Mouse (Mus musculus): ENCODE measurements around the gene Slit3. TPM values are rescaled to one million over a fixed set of nuclear protein-coding genes. Genes with fewer than 3 reads are reported as not detected.

Gene Slit3
- polyA plus RNA-seq, 1 experiment from 2014 or later: 4.5 TPM

DNA sequence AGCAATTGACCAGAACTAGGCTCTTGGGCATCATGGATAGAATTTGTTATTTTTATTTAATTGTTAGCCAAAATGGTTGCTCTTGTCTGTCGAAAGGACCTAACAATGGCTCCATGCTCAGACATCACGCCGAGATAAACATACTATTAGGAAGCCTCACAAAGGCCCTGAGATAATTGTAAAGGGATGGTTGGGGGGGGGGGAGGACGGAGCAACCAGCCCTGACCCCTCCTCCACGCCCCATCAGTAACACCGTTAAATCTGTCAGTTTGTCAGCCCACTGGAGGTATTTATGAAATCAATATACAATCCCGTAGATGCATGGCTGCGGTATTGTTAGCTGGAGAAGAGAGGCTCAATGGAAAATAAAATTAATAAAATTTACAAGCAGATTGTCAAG, 383.9 kb downstream of the Slit3 start:
- peaks cover 2% of the 10 kb centered on the region for H3K4me1 ChIP-seq (ENCODE audit: control insufficient read depth, insufficient read depth, low read length)
- H3K27ac ChIP-seq (ENCODE audit: low read length): no peak overlapping the region
- no peak overlapping the region for H3K9ac ChIP-seq (ENCODE audit: low read depth, low read length)
- no peaks in the 10 kb centered on the region for H3K9me3 ChIP-seq (replicated peaks; ENCODE audit: control insufficient read depth, low read length, poor library complexity, severe bottlenecking)
- H3K4me2 ChIP-seq (ENCODE audit: low read length): no peak overlapping the region
- WGBS: 34% methylated on average over 8 of the region's 8 CpGs
- H3K27me3 ChIP-seq (ENCODE audit: control insufficient read depth, insufficient read depth, low read depth, low read length): peaks cover 9% of the 10 kb centered on the region
- H3K4me3 ChIP-seq (ENCODE audit: low read depth, low read length): no peak overlapping the region
- ATAC-seq: no peak
- H3K36me3 ChIP-seq (ENCODE audit: control insufficient read depth, insufficient read depth, low read length): no peaks in the 10 kb centered on the region

DNA sequence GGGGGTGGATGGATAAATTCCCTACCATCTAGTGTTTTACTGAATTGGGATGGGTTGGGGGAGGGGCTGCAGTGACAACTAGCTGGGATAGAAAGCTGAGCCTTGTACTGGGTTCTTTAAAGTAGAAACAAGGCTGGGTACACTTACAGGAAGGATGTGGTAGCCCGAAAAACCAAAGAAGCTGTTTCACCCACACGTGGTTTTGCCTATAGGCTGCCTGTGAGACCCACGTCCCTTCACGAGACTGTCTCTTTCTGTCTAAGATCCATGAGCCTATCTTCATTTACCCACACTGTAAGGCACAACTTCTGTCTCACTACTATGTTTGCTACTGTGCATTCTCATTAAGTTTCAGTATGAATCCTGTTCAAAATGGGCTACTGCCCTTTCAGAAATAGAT, 384.3 kb downstream of the Slit3 start:
- peaks cover 2% of the 10 kb centered on the region for H3K4me1 ChIP-seq (ENCODE audit: control insufficient read depth, insufficient read depth, low read length)
- H3K4me2 ChIP-seq (ENCODE audit: low read length): no peak overlapping the region
- H3K27ac ChIP-seq (ENCODE audit: low read length): no peak overlapping the region
- ATAC-seq: no peak
- 51% methylated on average over 4 of the region's 4 CpGs for WGBS
- peaks cover 9% of the 10 kb centered on the region for H3K27me3 ChIP-seq (ENCODE audit: control insufficient read depth, insufficient read depth, low read depth, low read length)
- no peaks in the 10 kb centered on the region for H3K9me3 ChIP-seq (replicated peaks; ENCODE audit: control insufficient read depth, low read length, poor library complexity, severe bottlenecking)
- H3K36me3 ChIP-seq (ENCODE audit: control insufficient read depth, insufficient read depth, low read length): no peaks in the 10 kb centered on the region
- H3K4me3 ChIP-seq (ENCODE audit: low read depth, low read length): no peak overlapping the region
- H3K9ac ChIP-seq (ENCODE audit: low read depth, low read length): no peak overlapping the region

- Histone ChIP-seq H3K4me3 (ENCODE audit: low read depth, low read length) (no peak overlapping the region), H3K27me3 (ENCODE audit: control insufficient read depth, insufficient read depth, low read depth, low read length) (peaks cover 9% of the 10 kb centered on the region), H3K4me2 (ENCODE audit: low read length) (no peak overlapping the region), H3K9ac (ENCODE audit: low read depth, low read length) (no peak overlapping the region), H3K36me3 (ENCODE audit: control insufficient read depth, insufficient read depth, low read length) (no peaks in the 10 kb centered on the region), H3K27ac (ENCODE audit: low read length) (no peak overlapping the region), H3K9me3 (replicated peaks; ENCODE audit: control insufficient read depth, low read length, poor library complexity, severe bottlenecking) (no peaks in the 10 kb centered on the region), H3K4me1 (ENCODE audit: control insufficient read depth, insufficient read depth, low read length) (peaks cover 2% of the 10 kb centered on the region)
- no peak for ATAC-seq
- 24% methylated on average over 9 of the region's 9 CpGs for WGBS
Measured at GRCm38 (mm10) chr11:35505817-35506216, 384.8 kb downstream of the Slit3 start.

DNA sequence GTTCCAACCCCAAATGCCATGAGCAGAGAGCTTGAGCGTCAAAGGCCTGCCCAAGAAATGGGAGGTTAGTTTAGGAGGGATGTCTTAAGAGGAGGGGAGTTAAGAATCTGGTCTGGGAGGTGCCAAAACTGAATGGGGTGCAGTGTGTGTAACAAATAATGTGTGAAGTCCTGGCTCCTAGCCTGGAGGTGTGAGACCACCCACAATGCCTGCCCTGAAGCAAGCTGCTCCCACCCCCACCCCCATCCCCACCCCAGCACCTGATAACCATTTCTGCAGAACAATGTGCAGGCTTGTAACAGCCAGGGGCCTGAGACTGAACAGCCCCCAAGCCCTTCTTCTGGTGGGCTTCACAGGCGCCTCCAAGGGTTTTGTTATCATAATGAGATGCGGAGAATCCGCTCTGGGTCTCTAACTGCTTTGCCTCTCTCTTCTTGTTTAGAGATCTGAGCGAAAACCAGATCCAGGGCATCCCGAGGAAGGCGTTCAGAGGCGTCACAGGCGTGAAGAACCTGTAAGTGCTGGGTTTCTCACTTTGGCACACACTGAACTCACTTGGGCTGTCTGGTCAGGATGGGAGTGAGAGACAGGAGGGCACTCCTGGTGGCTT, 386.9 kb downstream of the Slit3 start:
- no peak overlapping the region for H3K4me3 ChIP-seq (ENCODE audit: low read depth, low read length)
- no peak overlapping the region for H3K9ac ChIP-seq (ENCODE audit: low read depth, low read length)
- H3K4me2 ChIP-seq (ENCODE audit: low read length): no peak overlapping the region
- no peaks in the 10 kb centered on the region; the same call in 1 of the 2 replicates for H3K4me1 ChIP-seq (ENCODE audit: control insufficient read depth, insufficient read depth, low read length)
- H3K9me3 ChIP-seq (replicated peaks; ENCODE audit: control insufficient read depth, low read length, poor library complexity, severe bottlenecking): no peaks in the 10 kb centered on the region
- H3K27me3 ChIP-seq (ENCODE audit: control insufficient read depth, insufficient read depth, low read depth, low read length): peaks cover 9% of the 10 kb centered on the region
- H3K27ac ChIP-seq (ENCODE audit: low read length): no peak overlapping the region
- H3K36me3 ChIP-seq (ENCODE audit: control insufficient read depth, insufficient read depth, low read length): no peaks in the 10 kb centered on the region
- WGBS: 26% methylated on average over 9 of the region's 9 CpGs
- no peak for ATAC-seq

DNA sequence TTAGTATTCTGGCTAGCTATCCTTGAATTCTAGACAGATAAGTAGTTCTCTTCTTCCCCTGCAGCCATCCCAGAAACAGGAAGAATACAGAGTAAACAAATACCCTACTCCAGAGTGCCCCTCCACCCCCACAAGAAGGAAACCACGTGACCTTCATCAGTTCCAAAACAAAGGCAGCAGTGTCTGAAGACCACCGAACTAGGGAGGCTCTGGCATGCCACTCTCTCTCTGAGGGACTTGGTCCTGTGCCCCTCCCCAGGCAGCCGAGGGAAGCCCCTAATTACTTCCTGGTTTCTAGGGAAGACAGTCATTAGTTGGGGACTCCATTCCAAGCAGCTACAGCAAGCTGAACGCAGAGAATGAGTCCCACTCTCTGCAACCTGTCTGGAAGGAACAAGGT, 391.7 kb downstream of the Slit3 start:
- peaks cover 7% of the 10 kb centered on the region; the same call in 1 of the 2 replicates for H3K4me1 ChIP-seq (ENCODE audit: control insufficient read depth, insufficient read depth, low read length)
- no peak overlapping the region for H3K9ac ChIP-seq (ENCODE audit: low read depth, low read length)
- no peak overlapping the region for H3K27ac ChIP-seq (ENCODE audit: low read length)
- ATAC-seq: 0 out of 2 replicates have a peak, but pooled peaks have one; percentile 15
- no peaks in the 10 kb centered on the region for H3K27me3 ChIP-seq (ENCODE audit: control insufficient read depth, insufficient read depth, low read depth, low read length)
- H3K9me3 ChIP-seq (replicated peaks; ENCODE audit: control insufficient read depth, low read length, poor library complexity, severe bottlenecking): no peaks in the 10 kb centered on the region; the same call in 1 of the 2 replicates
- H3K4me3 ChIP-seq (ENCODE audit: low read depth, low read length): no peak overlapping the region
- H3K36me3 ChIP-seq (ENCODE audit: control insufficient read depth, insufficient read depth, low read length): no peaks in the 10 kb centered on the region
- WGBS: 10% methylated on average over 4 of the region's 4 CpGs
- no peak overlapping the region for H3K4me2 ChIP-seq (ENCODE audit: low read length)

- Histone ChIP-seq H3K9me3 (replicated peaks; ENCODE audit: control insufficient read depth, low read length, poor library complexity, severe bottlenecking) (no peaks in the 10 kb centered on the region; the same call in 1 of the 2 replicates), H3K4me3 (ENCODE audit: low read depth, low read length) (no peak overlapping the region), H3K27me3 (ENCODE audit: control insufficient read depth, insufficient read depth, low read depth, low read length) (no peaks in the 10 kb centered on the region), H3K36me3 (ENCODE audit: control insufficient read depth, insufficient read depth, low read length) (no peaks in the 10 kb centered on the region), H3K4me2 (ENCODE audit: low read length) (no peak overlapping the region), H3K9ac (ENCODE audit: low read depth, low read length) (no peak overlapping the region), H3K27ac (ENCODE audit: low read length) (no peak overlapping the region), H3K4me1 (ENCODE audit: control insufficient read depth, insufficient read depth, low read length) (peaks cover 7% of the 10 kb centered on the region; the same call in 1 of the 2 replicates)
- WGBS: 5% methylated on average over 6 of the region's 6 CpGs
- peak; percentile 29; the same call in 1 of the 2 replicates for ATAC-seq
Measured at GRCm38 (mm10) chr11:35513343-35513742, 392.3 kb downstream of the Slit3 start.

DNA sequence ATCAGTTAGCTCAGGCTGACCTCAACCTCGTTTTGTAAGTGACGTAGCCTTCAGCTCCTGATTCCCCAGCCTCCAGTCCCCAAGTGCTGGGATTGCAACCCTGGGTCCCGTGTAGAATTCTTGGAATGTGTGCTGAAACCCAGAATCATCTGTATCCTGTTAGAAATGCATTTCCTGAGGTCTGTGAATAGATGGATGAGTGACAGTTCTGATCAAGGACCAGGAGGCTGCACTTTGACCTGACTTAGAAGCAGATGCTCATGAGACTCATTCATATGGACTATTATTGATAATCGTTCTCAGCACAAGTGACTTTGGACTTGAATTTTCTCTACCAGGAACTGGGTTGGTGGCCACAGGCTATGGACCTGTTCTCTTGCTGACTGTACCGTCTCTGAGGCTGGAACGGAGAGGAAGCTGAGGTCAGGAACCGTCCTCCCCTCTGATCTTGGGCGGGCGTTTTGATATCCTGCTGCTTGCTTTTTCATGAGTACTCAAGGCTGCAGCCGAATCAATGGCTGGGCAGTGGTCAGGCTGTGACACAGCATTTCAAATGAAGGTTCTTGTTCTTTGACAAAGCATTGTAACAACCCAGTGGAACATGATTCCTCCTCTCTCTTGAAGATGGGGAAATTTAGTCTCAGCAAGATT, 401.9 kb downstream of the Slit3 start:
- H3K9me3 ChIP-seq (replicated peaks; ENCODE audit: control insufficient read depth, low read length, poor library complexity, severe bottlenecking): no peaks in the 10 kb centered on the region
- WGBS: 30% methylated on average over 10 of the region's 10 CpGs
- H3K4me1 ChIP-seq (ENCODE audit: control insufficient read depth, insufficient read depth, low read length): no peaks in the 10 kb centered on the region
- no peak overlapping the region for H3K9ac ChIP-seq (ENCODE audit: low read depth, low read length)
- no peak for ATAC-seq
- H3K27me3 ChIP-seq (ENCODE audit: control insufficient read depth, insufficient read depth, low read depth, low read length): no peaks in the 10 kb centered on the region
- H3K27ac ChIP-seq (ENCODE audit: low read length): no peak overlapping the region
- no peaks in the 10 kb centered on the region for H3K36me3 ChIP-seq (ENCODE audit: control insufficient read depth, insufficient read depth, low read length)
- no peak overlapping the region for H3K4me3 ChIP-seq (ENCODE audit: low read depth, low read length)
- no peak overlapping the region for H3K4me2 ChIP-seq (ENCODE audit: low read length)

- Histone ChIP-seq H3K36me3 (ENCODE audit: control insufficient read depth, insufficient read depth, low read length) (no peaks in the 10 kb centered on the region), H3K27me3 (ENCODE audit: control insufficient read depth, insufficient read depth, low read depth, low read length) (no peaks in the 10 kb centered on the region), H3K27ac (ENCODE audit: low read length) (no peak overlapping the region), H3K4me2 (ENCODE audit: low read length) (no peak overlapping the region), H3K4me1 (ENCODE audit: control insufficient read depth, insufficient read depth, low read length) (no peaks in the 10 kb centered on the region; the same call in 1 of the 2 replicates), H3K9ac (ENCODE audit: low read depth, low read length) (no peak overlapping the region), H3K9me3 (replicated peaks; ENCODE audit: control insufficient read depth, low read length, poor library complexity, severe bottlenecking) (no peaks in the 10 kb centered on the region), H3K4me3 (ENCODE audit: low read depth, low read length) (no peak overlapping the region)
- 28% methylated on average over 4 of the region's 4 CpGs for WGBS
- ATAC-seq: no peak
Measured at GRCm38 (mm10) chr11:35523773-35524172, 402.7 kb downstream of the Slit3 start.

GRCm38 (mm10) chr11:35526219-35526762, 405.3 kb downstream of the Slit3 start:
- H3K27ac ChIP-seq (ENCODE audit: low read length): no peak overlapping the region
- no peak overlapping the region for H3K9ac ChIP-seq (ENCODE audit: low read depth, low read length)
- H3K9me3 ChIP-seq (replicated peaks; ENCODE audit: control insufficient read depth, low read length, poor library complexity, severe bottlenecking): no peaks in the 10 kb centered on the region
- no peak overlapping the region for H3K4me3 ChIP-seq (ENCODE audit: low read depth, low read length)
- WGBS: 83% methylated on average over 9 of the region's 9 CpGs
- no peak for ATAC-seq
- H3K36me3 ChIP-seq (ENCODE audit: control insufficient read depth, insufficient read depth, low read length): no peaks in the 10 kb centered on the region
- H3K27me3 ChIP-seq (ENCODE audit: control insufficient read depth, insufficient read depth, low read depth, low read length): no peaks in the 10 kb centered on the region
- no peak overlapping the region for H3K4me2 ChIP-seq (ENCODE audit: low read length)
- H3K4me1 ChIP-seq (ENCODE audit: control insufficient read depth, insufficient read depth, low read length): no peaks in the 10 kb centered on the region; the same call in 1 of the 2 replicates

Measured in midbrain, embryonic 16.5 days (tissue).